22 mouse cellular contexts compared by ENCODE assay signal in genomic region chr10:86245396-86245795, GRCm38 (mm10). TPM values are rescaled to one million over a fixed set of nuclear protein-coding genes. Genes with fewer than 3 reads are reported as not detected.
A peak's percentile ranks its signal among the peaks of the same experiment; 100 is the strongest.
DNase-seq lines count a peak whose midpoint lies in the region; ATAC-seq and TF ChIP-seq lines count a peak whose summit lies in the region.
"Had no signal": no experiment of that assay in that cellular context is flagged by ENCODE, and none has a peak within 500 bp of the region (broad histone marks: within the 10 kb centered on the region; RNA-seq: fewer than 3 reads in every experiment).

No protein-coding gene starts in this region.

- no peak overlapping the region for H3K27ac ChIP-seq in left cerebral cortex, adult 2 months

- no peak overlapping the region for H3K4me3 ChIP-seq in left cerebral cortex, adult 2 months

- intact Hi-C loops in left cerebral cortex, postnatal 14 days (cut with DNase I) = no loop called here
- intact Hi-C loops in left cerebral cortex, adult 2 months (cut with DNase I) = no loop called here
- intact Hi-C loops in left cerebral cortex, postnatal 25 days (cut with DNase I) = no loop called here

- peak; percentile 88 for ATAC-seq in frontal cortex, adult (ENCODE audit: low TSS enrichment)
- no peak for ATAC-seq in CD4-positive, CD25-positive, alpha-beta regulatory T cell, adult 4 months
- ATAC-seq: activated CD4-positive, CD25-positive, alpha-beta regulatory T cell, adult 4 months; Patski had no signal

- TF ChIP-seq CTCF in left cerebral cortex, adult 2 months (IDR thresholded peaks at IDR 0.05) = no peak

- no peak for DNase-seq in frontal cortex, postnatal 14 days (ENCODE audit: low spot score in 2 of 2)
- DNase-seq in left cerebral cortex, postnatal 14 days (ENCODE audit: low spot score in 2 of 2) = peak; percentile 24 to 71
- DNase-seq in left cerebral cortex, adult 2 months (ENCODE audit: extremely low spot score in 1 of 2, low spot score in 2 of 2) = no peak
- peak; percentile 17 to 49 for DNase-seq in left cerebral cortex, postnatal 25 days (ENCODE audit: low spot score in 2 of 2)
- DNase-seq in left cerebral cortex, adult 9 months (ENCODE audit: low spot score in 2 of 2) = no peak
- DNase-seq in brain, adult 2 months (ENCODE audit: low read depth, low spot score) = peak; percentile 43
- DNase-seq: adrenal gland, adult 2 months; adrenal gland, adult 8-10 months; adrenal gland, postnatal 10 days; adrenal gland, postnatal 14 days; adrenal gland, postnatal 25 days; adrenal gland, postnatal 36 days; B cell, adult 2 months; cerebellum, adult 11 months; cerebellum, adult 11-12 months; cerebellum, adult 18-20 months; cerebellum, adult 2 months had no signal

RNA-seq across cellular contexts. Expression of gene Timp3, which starts 54.8 kb away (rescaled TPM):
- total RNA-seq in left cerebral cortex, postnatal 14 days (2021) = 10 to 100 TPM; 49.1 to 51.5 TPM
- total RNA-seq in left cerebral cortex, adult 2 months (2021) = 10 to 100 TPM; 63.7 to 64.9 TPM
- total RNA-seq in left cerebral cortex, postnatal 25 days (2021) = 10 to 100 TPM; 55.3 to 63.8 TPM
- not detected for polyA plus RNA-seq in CD4-positive, CD25-positive, alpha-beta regulatory T cell, adult 4 months (2017; shearing (Covaris generic))
- total RNA-seq: MEL had no signal
- polyA plus RNA-seq: activated CD4-positive, CD25-positive, alpha-beta regulatory T cell, adult 4 months had no signal

Comparison
In these comparisons a context has a peak if more than half of its experiments do, and no peak if none do; other contexts are left out.
1. DNase-seq: peak in left cerebral cortex, postnatal 14 days (2 of 2), left cerebral cortex, postnatal 25 days (2 of 2) and brain, adult 2 months (single experiment); none in frontal cortex, postnatal 14 days (0 of 2), left cerebral cortex, adult 2 months (0 of 2) and left cerebral cortex, adult 9 months (0 of 2).